Mouse (Mus musculus) liver, adult 2 months (tissue): ENCODE results near the gene Rhog.

Experiments
- CTCF ChIP-seq: fragments of 200-500 bp; IDR thresholded peaks from 2 replicates; pipeline ENCODE4 v1.5.1; 2011; ENCODE audit warnings: low read depth, low read length, control low read depth
- POLR2A ChIP-seq: fragments of 200-500 bp; IDR thresholded peaks from 2 replicates; pipeline ENCODE4 v1.6.1; 2011; ENCODE audit warnings: low read length, control low read depth; ENCODE audit not compliant: insufficient read depth; ENCODE audit errors: extremely low read depth

GRCm38 (mm10) chr7:102239591-102239990, 16.3 kb downstream of the Rhog start:
- TF ChIP-seq CTCF (no peak), POLR2A (no peak)
